Mouse (Mus musculus) heart, postnatal 4 days (tissue): Measurements from ENCODE around the gene Mrpl27. TPM values are rescaled to one million over a fixed set of nuclear protein-coding genes. Genes with fewer than 3 reads are reported as not detected.
"Not testable (repeated sequence)": the region's sequence is repeated elsewhere in the genome, so short reads cannot be mapped to it uniquely, and the experiment has no call there.

Experiments
- DNase-seq: peaks from one replicate; pipeline ENCODE4 v3.0.0; 2021
- total RNA-seq, 2 experiments: library from RNA; stranded (reverse); gene quantifications; 2 replicates each; pipeline ENCODE4 v1.2.3; 2021

Mrpl27 gene
- total RNA-seq, 2 experiments from 2014 or later: 72.9 to 78.9 TPM

GRCm38 (mm10) chr11:94674984-94675383 is 21.4 kb downstream of the Mrpl27 start:
- no peak for DNase-seq

GRCm38 (mm10) chr11:94675446-94675845 is 21.9 kb downstream of the Mrpl27 start:
- DNase-seq: no peak

- DNase-seq: no peak
These were observed 22.7 kb downstream of the Mrpl27 start for GRCm38 (mm10) chr11:94676308-94676707.

GRCm38 (mm10) chr11:94676754-94677606 is 23.4 kb downstream of the Mrpl27 start, which contains the start of gene Xylt2:
Gene Xylt2, minus strand, starts transcription at chr11:94677515.
- DNase-seq: peak; percentile 94

GRCm38 (mm10) chr11:94677607-94678145 is 24.1 kb downstream of the Mrpl27 start:
- DNase-seq: no peak

GRCm38 (mm10) chr11:94680639-94681038 is 27.1 kb downstream of the Mrpl27 start:
- DNase-seq: no peak

GRCm38 (mm10) chr11:94681640-94682039 is 28.1 kb downstream of the Mrpl27 start:
- no peak for DNase-seq

GRCm38 (mm10) chr11:94682427-94682826 is 28.9 kb downstream of the Mrpl27 start:
- no peak for DNase-seq

GRCm38 (mm10) chr11:94687178-94687577 is 33.6 kb downstream of the Mrpl27 start:
- DNase-seq: no peak

GRCm38 (mm10) chr11:94692502-94692901 is 38.9 kb downstream of the Mrpl27 start:
- not testable (repeated sequence) for DNase-seq

- DNase-seq: no peak
These were observed 41.9 kb downstream of the Mrpl27 start for GRCm38 (mm10) chr11:94695508-94695907.

- DNase-seq: no peak
These were observed 43.6 kb downstream of the Mrpl27 start for GRCm38 (mm10) chr11:94697140-94697539.

GRCm38 (mm10) chr11:94697703-94698464 is 44.3 kb downstream of the Mrpl27 start:
- DNase-seq: no peak

GRCm38 (mm10) chr11:94699399-94699798 is 45.8 kb downstream of the Mrpl27 start:
- no peak for DNase-seq

GRCm38 (mm10) chr11:94701401-94702215 is 48.0 kb downstream of the Mrpl27 start:
- no peak for DNase-seq

GRCm38 (mm10) chr11:94702216-94702610 is 48.6 kb downstream of the Mrpl27 start:
- DNase-seq: no peak

- no peak for DNase-seq
These were observed 50.5 kb downstream of the Mrpl27 start for GRCm38 (mm10) chr11:94704020-94704419.

- DNase-seq: peak; percentile 17
These were observed 50.9 kb downstream of the Mrpl27 start, which contains the start of gene Gm11541 for GRCm38 (mm10) chr11:94704472-94704871. Gene Gm11541, minus strand, starts transcription at chr11:94704499.
